Mouse (Mus musculus) CH12.LX (cell line): ENCODE data around the gene Cnot8. TPM values are rescaled to one million over a fixed set of nuclear protein-coding genes. Genes with fewer than 3 reads are reported as not detected.
"Not testable (repeated sequence)": the region's sequence is repeated elsewhere in the genome, so short reads cannot be mapped to it uniquely, and the experiment has no call there.

ENCODE experiments used
- DNase-seq: peaks from one replicate; pipeline ENCODE4 v3.0.0-alpha.2; 2013; ENCODE audit errors: extremely low read depth
- H3K27ac ChIP-seq: 2 replicates; pipeline ENCODE4 v1.5.1; 2012; ENCODE audit warnings: low read depth, mild to moderate bottlenecking, control low read depth, moderate library complexity; ENCODE audit not compliant: insufficient read depth
- H3K27me3 ChIP-seq: replicated peaks from 2 replicates; pipeline ENCODE3; 2012; ENCODE audit warnings: inconsistent platforms
- H3K36me3 ChIP-seq, 2 experiments: replicated peaks in 1 of 2; 2 replicates each; pipeline versions ENCODE3 to v1.6.1; 2012; ENCODE audit warnings: inconsistent platforms in 1 of 2, low read length in 1 of 2, mild to moderate bottlenecking in 1 of 2, mixed read lengths in 1 of 2, moderate library complexity in 1 of 2; ENCODE audit not compliant: control insufficient read depth in 1 of 2, insufficient read depth in 1 of 2
- H3K4me1 ChIP-seq, 2 experiments: 2 replicates each; pipeline ENCODE4 v1.6.1; 2012; ENCODE audit warnings: inconsistent platforms in 1 of 2, moderate library complexity in 1 of 2; ENCODE audit not compliant: insufficient read depth in 2 of 2, control insufficient read depth in 1 of 2
- H3K4me2 ChIP-seq: 2 replicates; pipeline ENCODE4 v1.6.1; 2012; ENCODE audit warnings: low read depth, mild to moderate bottlenecking, control low read depth; ENCODE audit not compliant: poor library complexity, insufficient read depth, severe bottlenecking
- H3K4me3 ChIP-seq, 3 experiments: fragments of 150-350 bp in 1 of 3; sonication (generic) in 1 of 3; replicated peaks in 1 of 3; 2 replicates each; pipeline versions ENCODE3 to v1.5.1; 2011 to 2012; ENCODE audit warnings: low read depth in 2 of 3, low read length in 2 of 3, mild to moderate bottlenecking in 2 of 3, moderate library complexity in 2 of 3, control low read depth in 1 of 3, improper control_type of control experiment in 1 of 3, inconsistent platforms in 1 of 3, mixed read lengths in 1 of 3; ENCODE audit not compliant: poor library complexity in 1 of 3
- H3K79me2 ChIP-seq: replicated peaks from 2 replicates; pipeline ENCODE4 v1.6.1; 2012; ENCODE audit warnings: mild to moderate bottlenecking, moderate library complexity; ENCODE audit not compliant: control insufficient read depth, poor library complexity, insufficient read depth, severe bottlenecking; ENCODE audit errors: extremely low read depth
- H3K9ac ChIP-seq: 2 replicates; pipeline ENCODE4 v1.6.1; 2012; ENCODE audit warnings: low read depth, mild to moderate bottlenecking, control low read depth, moderate library complexity; ENCODE audit not compliant: insufficient read depth
- H3K9me3 ChIP-seq: replicated peaks from 2 replicates; pipeline ENCODE3; 2012; ENCODE audit warnings: low read length, inconsistent platforms, mixed read lengths
- CTCF ChIP-seq, 2 experiments: IDR thresholded peaks in 1 of 2; conservative IDR thresholded peaks in 1 of 2; 2 replicates each; pipeline ENCODE4 v1.5.1; 2011 to 2012; ENCODE audit warnings: low read depth in 2 of 2, low read length in 2 of 2, improper control_type of control experiment in 1 of 2, inconsistent platforms in 1 of 2, mild to moderate bottlenecking in 1 of 2, moderate library complexity in 1 of 2
- HCFC1 ChIP-seq: IDR thresholded peaks from 2 replicates; pipeline ENCODE4 v1.6.1; 2012; ENCODE audit warnings: low read depth, mild to moderate bottlenecking, inconsistent platforms, low read length, improper control_type of control experiment
- MAX ChIP-seq: IDR thresholded peaks from 2 replicates; pipeline ENCODE4 v1.6.1; 2011; ENCODE audit warnings: low read length, improper control_type of control experiment
- POLR2AphosphoS2 ChIP-seq: IDR thresholded peaks from 2 replicates; pipeline ENCODE4 v1.6.1; 2011; ENCODE audit warnings: low read depth, low read length, improper control_type of control experiment
- RAD21 ChIP-seq: IDR thresholded peaks from 2 replicates; pipeline ENCODE4 v1.6.1; 2011; ENCODE audit warnings: low read depth, mild to moderate bottlenecking, low read length, improper control_type of control experiment, moderate library complexity
- RCOR1 ChIP-seq: conservative IDR thresholded peaks from 2 replicates; pipeline ENCODE4 v1.6.1; 2012; ENCODE audit warnings: low read depth, mild to moderate bottlenecking, inconsistent platforms, low read length, improper control_type of control experiment
- SMC3 ChIP-seq: IDR thresholded peaks from 2 replicates; pipeline ENCODE4 v1.6.1; 2011; ENCODE audit warnings: low read depth, low read length, improper control_type of control experiment
- TCF12 ChIP-seq: IDR thresholded peaks from 2 replicates; pipeline ENCODE4 v1.6.1; 2014; ENCODE audit warnings: low read depth, mild to moderate bottlenecking, inconsistent platforms, low read length, improper control_type of control experiment
- dilution Hi-C: fragments of 300-500 bp; cut with MboI; formaldehyde crosslinking; loops from 2 replicates; pipeline ENCODE4 v1.14.3; 2020; ENCODE audit warnings: low sequenced_read_pairs; ENCODE audit not compliant: extremely low pct_unique_long_range_greater_than_20kb, extremely low pct_ligation_motif_present
- in situ Hi-C: fragments of 300-500 bp; cut with MboI; formaldehyde crosslinking; loops from 3 replicates; pipeline ENCODE4 v1.14.3; 2019; ENCODE audit warnings: low sequenced_read_pairs, low pct_ligation_motif_present, low pct_unique_long_range_greater_than_20kb, mixed read lengths
- polyA plus RNA-seq: library from polyadenylated mRNA; unstranded; fragments of >175 nt; gene quantifications from 2 replicates; pipeline ENCODE4 v1.2.1, GENCODE M21; 2012; ENCODE audit warnings: low read depth; ENCODE audit not compliant: insufficient read length
- total RNA-seq, 2 experiments: library from RNA; depleted of rRNA; stranded (reverse); fragments of 300-350 nt in 1 of 2; fragments of >200 nt in 1 of 2; gene quantifications; 2 replicates each; pipeline ENCODE4 v1.2.3; 2012 to 2014

Cnot8 gene
- total and polyA plus RNA-seq, 3 experiments: 90.2 to 134 (median 91.9) TPM

DNA sequence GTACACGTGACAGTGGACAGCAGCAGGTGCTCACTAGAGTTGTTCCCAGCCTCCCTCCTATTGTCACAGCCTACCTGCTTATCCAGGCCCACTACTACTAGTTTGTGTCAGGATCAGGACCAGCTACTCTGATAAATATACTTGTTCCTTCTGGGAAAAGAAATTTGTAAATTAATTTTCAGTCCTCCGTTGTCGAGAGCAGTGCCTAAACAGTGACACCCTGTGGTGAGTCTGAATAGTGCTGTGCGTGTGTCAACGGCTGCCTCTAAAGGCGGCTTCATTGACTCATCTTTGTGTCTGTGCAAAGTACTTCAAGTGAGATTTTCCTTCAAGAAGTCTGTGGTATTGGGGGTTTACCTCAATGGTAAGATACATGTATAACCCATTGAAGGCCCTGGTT lies 46.5 kb upstream of the Cnot8 start:
- dilution Hi-C loops: no loop called here
- H3K4me1 ChIP-seq: no peaks in the 10 kb centered on the region
- no peak overlapping the region for H3K4me3 ChIP-seq
- peaks cover 74 to 82% of the 10 kb centered on the region in 2 experiments for H3K36me3 ChIP-seq
- peak; percentile 85 to 87 for TF ChIP-seq CTCF (conservative IDR thresholded peaks at IDR 0.05 in 1 of 2, IDR thresholded peaks at IDR 0.05 in 1 of 2; ENCODE audit: low read depth in 2 of 2, low read length in 2 of 2)
- no peak for TF ChIP-seq TCF12
- TF ChIP-seq RAD21: peak; percentile 63
- no peak for TF ChIP-seq MAX
- no peak for TF ChIP-seq RCOR1
- TF ChIP-seq SMC3: peak; percentile 72
- peak; percentile 32; the same call in 1 of the 2 replicates for TF ChIP-seq POLR2AphosphoS2
- TF ChIP-seq HCFC1: no peak
- TF ChIP-seq, all 38 proteins: peak for 4
- Histone ChIP-seq H3K9me3 (no peaks in the 10 kb centered on the region), H3K9ac (no peak overlapping the region), H3K27me3 (no peaks in the 10 kb centered on the region), H3K79me2 (no peaks in the 10 kb centered on the region), H3K27ac (no peak overlapping the region), H3K4me2 (no peak overlapping the region)
- in situ Hi-C loops: loop anchor here (5.0 kb wide), 1 partner anchor 95 kb away; no protein-coding TSS in a partner anchor
- DNase-seq: peak; percentile 65

- in situ Hi-C loops: loop anchor here (5.0 kb wide), 1 partner anchor 97 kb away; no protein-coding TSS in a partner anchor
- H3K9ac ChIP-seq, H3K4me2 ChIP-seq, H3K27ac ChIP-seq, H3K79me2 ChIP-seq, H3K4me1 ChIP-seq, DNase-seq, H3K4me3 ChIP-seq, dilution Hi-C loops, H3K9me3 ChIP-seq, H3K27me3 ChIP-seq: not testable (repeated sequence)
- H3K36me3 ChIP-seq: peaks cover 56 to 73% of the 10 kb centered on the region in 2 experiments
Measured at GRCm38 (mm10) chr11:58059752-58060151, 44.2 kb upstream of the Cnot8 start.

GRCm38 (mm10) chr11:58061218-58061617 lies 42.7 kb upstream of the Cnot8 start:
- peaks cover 45 to 59% of the 10 kb centered on the region in 2 experiments for H3K36me3 ChIP-seq
- DNase-seq, H3K9me3 ChIP-seq, H3K4me1 ChIP-seq, H3K4me3 ChIP-seq, in situ Hi-C loops, H3K9ac ChIP-seq, H3K4me2 ChIP-seq, H3K27ac ChIP-seq, H3K79me2 ChIP-seq, dilution Hi-C loops, H3K27me3 ChIP-seq: not testable (repeated sequence)
- TF ChIP-seq POLR2AphosphoS2: 0 out of 2 replicates have a peak, but pooled peaks have one; percentile 44
